Mouse (Mus musculus): ENCODE data around the gene Pou6f2.

Gene Pou6f2

GRCm38 (mm10) chr13:18397586-18397985 lies at the start of gene Pou6f2:
TSS of gene Pou6f2 (minus strand) at chr13:18397686.
- no peak for DNase-seq (ENCODE audit: extremely low spot score)

- no peak for DNase-seq (ENCODE audit: extremely low spot score)
Measured at GRCm38 (mm10) chr13:18439858-18440257, 42.4 kb upstream of the Pou6f2 start.

GRCm38 (mm10) chr13:18387673-18388072 lies 9.8 kb downstream of the Pou6f2 start:
- DNase-seq (ENCODE audit: extremely low spot score), result no peak

DNA sequence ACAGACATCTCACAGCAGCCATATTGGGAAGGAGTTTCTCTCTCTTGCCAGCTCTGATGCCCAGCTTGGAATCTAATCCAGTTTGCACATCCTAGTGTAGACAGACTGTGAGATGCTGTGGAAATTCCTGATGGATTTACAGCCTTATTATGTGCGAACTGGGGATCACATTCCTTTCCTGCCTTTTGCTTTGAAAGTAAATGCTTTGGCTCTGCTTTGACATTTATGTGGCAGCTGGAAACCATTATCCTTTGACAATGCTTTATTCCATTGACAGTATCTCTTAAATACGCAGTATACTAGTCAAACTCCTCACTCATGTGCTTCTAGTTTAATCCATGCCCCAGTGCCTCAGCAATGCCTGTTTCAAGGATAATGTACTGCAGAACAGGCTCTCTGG lies 34.1 kb downstream of the Pou6f2 start:
- DNase-seq (ENCODE audit: extremely low spot score), result peak; percentile 14

DNA sequence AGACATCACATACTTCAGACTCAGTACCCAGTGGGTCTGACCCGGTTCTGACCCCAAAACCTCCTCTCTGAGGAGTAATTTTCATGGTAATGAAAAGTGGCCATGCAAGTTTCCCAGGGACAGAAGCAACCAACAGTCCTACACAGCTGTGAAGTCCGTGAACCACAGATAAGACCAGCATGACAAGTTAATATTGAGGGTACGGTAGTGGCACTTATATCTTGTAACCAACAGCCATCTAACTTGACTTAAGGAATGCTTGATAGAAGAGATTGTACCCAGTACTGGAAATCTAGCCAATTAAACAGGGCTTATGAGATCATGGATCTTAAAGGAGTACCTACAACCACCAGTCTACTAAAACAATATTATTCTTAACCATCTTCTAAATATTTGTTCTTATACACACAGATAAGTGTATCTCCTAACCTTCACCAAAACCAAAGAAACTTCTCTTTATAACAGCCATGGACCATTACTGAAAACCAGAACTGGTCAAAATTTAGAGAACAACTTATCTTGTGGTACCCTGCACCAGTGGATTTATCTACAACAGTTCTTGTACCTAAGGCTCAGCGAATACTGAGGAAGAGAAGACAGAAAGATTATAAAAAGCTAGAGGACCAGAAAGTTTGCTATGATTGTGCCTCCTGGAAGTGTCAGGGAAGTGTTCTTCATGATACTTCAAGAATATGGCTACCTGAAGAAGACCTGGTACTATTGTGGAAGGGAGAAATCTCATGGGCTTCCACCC lies 52.7 kb downstream of the Pou6f2 start:
- no peak for DNase-seq (ENCODE audit: extremely low spot score)

- DNase-seq (ENCODE audit: extremely low spot score), result no peak
Measured at GRCm38 (mm10) chr13:18338910-18339501, 58.5 kb downstream of the Pou6f2 start.

DNA sequence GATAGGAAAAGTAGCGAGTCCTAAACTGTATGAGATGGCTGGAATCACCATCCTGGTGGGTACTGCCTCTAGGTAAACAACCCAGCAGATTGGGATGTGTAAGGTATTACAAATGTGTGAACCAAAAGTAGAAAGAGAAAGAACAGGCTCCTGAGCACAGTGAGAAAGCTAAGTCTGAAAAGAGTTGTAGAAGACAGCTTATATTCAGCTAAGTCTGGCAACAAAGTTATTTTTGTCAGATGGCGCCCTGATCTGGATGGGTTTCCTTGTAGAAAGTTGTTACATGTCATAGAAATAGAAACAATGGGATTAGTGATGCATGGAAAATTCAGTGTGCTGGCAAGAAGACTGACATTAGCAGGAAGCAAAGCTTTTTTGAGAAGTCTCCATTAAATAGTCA lies 59.5 kb downstream of the Pou6f2 start:
- DNase-seq (ENCODE audit: extremely low spot score), result no peak

- DNase-seq (ENCODE audit: extremely low spot score), result no peak
Measured at GRCm38 (mm10) chr13:18334035-18334434, 63.5 kb downstream of the Pou6f2 start.

GRCm38 (mm10) chr13:18332596-18332995 lies 64.9 kb downstream of the Pou6f2 start:
- DNase-seq (ENCODE audit: extremely low spot score), result no peak

GRCm38 (mm10) chr13:18323980-18324678 lies 73.4 kb downstream of the Pou6f2 start:
- DNase-seq (ENCODE audit: extremely low spot score), result no peak

DNA sequence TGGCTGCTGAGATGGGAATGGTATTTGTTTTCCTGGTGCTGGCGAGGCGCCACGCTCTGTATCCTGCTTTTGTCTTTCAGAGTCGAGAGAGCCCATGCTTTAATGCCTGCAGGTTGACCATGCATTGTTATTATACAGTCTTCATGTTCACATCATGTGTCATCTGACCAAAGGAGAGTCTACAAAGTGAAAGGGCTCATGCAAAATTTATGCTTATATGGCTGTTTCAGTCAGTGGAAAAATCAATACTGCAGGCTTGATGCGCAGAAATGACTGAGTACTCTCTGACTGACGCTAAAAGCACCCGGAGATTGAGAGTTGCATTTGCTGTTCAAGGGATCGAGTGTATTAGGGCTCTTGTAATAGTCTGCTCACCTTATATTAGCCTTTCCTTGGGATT lies 74.1 kb downstream of the Pou6f2 start:
- DNase-seq (ENCODE audit: extremely low spot score), result no peak

DNA sequence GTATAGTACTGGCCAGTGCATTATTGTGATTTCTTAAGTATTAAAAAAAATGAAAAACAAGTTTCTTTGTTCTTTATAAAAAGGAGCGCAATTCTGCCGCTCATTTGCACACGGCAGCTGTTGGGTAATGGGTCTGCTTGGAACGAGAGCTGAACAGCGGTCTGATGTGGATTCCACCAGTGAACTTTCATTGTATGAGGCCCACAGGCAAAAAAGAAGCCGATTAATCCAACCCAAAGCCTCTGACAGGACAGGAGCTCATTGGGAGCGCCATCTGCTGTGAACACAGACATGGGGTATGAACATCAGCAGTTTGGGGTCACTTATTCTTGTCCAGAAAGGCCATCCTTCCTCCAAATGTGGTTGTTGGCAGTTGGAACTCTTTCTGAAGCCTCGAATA lies 84.9 kb downstream of the Pou6f2 start:
- DNase-seq (ENCODE audit: extremely low spot score), result no peak

DNA sequence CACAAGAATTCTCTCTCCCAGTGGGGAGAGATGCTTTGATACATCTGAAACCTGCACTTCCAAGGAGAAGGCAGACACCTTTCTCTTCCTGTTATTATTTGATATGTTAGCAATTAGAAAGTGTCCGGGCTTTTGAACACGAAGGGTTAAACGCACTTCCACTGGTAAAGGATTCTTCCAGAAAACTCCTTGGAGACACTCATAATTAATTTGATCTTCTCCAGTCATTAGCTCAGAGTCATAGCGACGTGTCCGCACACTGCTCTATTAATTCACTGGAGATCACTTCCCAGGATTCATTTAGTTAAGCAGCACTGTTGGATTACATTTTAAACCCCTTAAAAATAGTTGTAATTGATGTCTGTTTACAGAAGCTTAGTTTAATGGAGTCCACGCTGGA lies 88.5 kb downstream of the Pou6f2 start:
- DNase-seq (ENCODE audit: extremely low spot score), result no peak

DNA sequence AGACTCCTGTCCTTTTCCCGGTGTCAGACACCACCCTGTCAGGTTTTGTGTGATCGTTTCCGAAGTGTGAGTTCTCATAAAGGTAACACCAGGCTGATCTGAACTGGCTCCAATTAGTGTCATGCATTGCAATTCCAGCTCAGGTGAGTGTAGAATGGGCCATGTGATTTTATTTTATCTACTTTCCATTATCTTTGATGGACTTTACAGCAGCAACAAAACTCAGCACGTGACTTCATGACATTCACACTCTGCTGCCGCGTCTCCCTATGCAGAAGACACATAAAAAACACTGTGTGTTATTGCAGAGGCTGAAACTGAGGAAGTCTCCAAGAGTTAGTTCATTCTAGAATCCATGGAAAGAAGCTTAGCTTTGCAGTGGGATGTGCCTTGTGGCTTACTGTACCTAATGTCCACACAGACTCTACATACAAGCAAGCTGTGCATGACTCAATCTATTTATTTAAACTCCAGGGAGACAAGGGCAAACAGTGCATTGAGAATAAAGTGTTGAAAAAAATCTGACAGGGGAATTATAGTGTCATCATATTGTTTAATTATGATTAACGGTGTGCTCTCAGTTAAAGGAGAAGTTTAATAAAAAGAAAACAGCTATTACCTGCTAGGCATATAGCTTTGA lies 90.9 kb downstream of the Pou6f2 start:
- DNase-seq (ENCODE audit: extremely low spot score), result no peak

DNA sequence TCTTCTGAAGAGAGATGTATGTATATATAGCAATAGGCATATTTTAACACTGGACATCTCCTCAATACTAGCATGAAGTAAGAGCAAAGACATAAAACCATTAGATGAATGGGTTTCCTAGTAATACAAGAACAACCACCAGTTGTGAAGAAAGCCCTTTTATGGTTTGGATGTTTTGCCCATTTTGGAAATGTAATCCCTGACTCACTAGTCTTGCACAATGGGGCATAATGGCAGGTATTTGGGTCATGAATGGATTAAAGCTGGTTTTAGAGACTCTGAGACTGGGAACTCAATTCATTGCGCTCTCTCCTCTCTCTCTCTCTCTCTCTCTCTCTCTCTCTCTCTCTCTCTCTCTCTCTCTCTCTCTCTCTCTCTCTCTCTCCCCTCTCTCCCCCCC lies 97.5 kb downstream of the Pou6f2 start:
- no peak for DNase-seq (ENCODE audit: extremely low spot score)

DNA sequence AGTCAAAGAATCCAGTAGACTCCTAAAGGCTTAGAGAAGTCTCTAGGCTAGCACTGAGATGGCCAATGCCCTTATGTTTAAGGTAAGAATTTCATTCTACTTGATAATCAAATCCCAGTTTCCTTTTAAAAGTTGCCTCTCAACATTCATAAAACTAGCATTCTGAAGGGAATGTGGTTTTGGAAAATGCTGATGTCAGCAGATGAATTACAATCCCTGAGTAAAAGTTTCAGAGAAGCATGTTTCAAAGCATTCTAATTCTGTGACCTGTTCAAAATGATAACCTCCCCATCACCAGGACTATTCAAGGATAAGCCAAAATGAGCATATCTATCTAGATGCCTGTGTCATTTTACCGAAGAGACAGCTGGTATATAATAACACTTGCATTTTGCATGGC lies 104.0 kb downstream of the Pou6f2 start:
- DNase-seq (ENCODE audit: extremely low spot score), result no peak

DNA sequence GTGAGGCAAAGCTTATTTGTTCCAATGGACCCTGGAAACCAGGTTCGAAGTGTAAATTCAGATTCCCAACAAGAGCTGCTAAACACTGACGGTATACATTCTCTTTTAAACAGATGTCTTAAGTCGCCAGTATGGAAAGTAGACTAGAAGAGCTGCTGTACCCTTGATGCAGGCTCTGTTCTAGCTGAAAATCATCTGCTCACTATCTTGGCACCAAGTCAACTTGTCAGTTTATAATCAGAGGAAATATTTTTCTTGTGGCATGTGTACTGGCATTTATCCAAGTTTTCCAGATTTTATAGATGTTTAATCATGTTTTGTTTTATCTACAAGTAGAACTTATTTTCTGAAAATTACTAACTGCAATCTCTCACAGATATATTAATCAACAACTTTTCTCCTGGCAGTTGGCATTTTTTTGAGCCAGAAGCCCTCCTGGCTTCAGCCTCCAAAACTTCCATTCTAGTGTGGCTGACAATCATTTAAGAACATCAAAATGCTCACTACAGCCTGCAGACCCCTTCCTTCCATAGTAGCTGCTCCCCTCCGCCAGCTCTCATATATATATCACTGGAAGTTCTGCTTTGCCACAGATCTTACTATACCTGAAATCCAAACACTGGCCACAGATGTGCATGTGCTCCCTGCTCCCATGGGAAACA lies 107.1 kb downstream of the Pou6f2 start:
- no peak for DNase-seq (ENCODE audit: extremely low spot score)

- DNase-seq (ENCODE audit: extremely low spot score), result no peak
Measured at GRCm38 (mm10) chr13:18287536-18287935, 110.0 kb downstream of the Pou6f2 start.

- DNase-seq (ENCODE audit: extremely low spot score), result peak; percentile 45
Measured at GRCm38 (mm10) chr13:18282361-18282982, 115.0 kb downstream of the Pou6f2 start.

DNA sequence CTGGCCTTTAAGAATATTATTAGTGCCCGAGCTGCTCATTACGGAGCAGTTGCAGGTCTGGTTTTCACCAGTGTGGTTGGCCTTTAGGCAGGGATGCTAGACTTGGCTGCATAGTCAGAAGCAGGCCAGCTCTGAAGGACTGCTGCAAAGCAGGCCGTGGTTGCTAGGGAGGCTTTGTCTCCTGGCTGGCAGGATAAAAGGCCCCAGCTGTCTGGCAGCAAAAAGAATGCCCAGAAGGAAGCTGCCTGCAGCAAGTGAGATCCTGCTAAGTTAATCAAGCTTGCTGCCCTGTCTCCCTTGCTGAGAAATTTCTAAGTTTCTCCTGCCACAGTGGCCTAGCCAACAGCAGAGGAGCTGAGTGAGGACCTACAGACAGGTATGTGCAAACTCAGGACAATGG lies 116.4 kb downstream of the Pou6f2 start:
- peak; percentile 56 for DNase-seq (ENCODE audit: extremely low spot score)

GRCm38 (mm10) chr13:18253131-18253530 lies 144.4 kb downstream of the Pou6f2 start:
- DNase-seq (ENCODE audit: extremely low spot score), result no peak
